Mouse (Mus musculus) E14TG2a.4 (cell line): ENCODE data around the gene Stx8.

Experiments used
- CTCF ChIP-seq: conservative IDR thresholded peaks from 2 replicates; pipeline ENCODE4 v1.5.1; 2014; ENCODE audit warnings: low read length
- NANOG ChIP-seq: IDR thresholded peaks from 2 replicates; pipeline ENCODE4 v1.6.1; 2014; ENCODE audit warnings: borderline replicate concordance, low read length, mixed read lengths

DNA sequence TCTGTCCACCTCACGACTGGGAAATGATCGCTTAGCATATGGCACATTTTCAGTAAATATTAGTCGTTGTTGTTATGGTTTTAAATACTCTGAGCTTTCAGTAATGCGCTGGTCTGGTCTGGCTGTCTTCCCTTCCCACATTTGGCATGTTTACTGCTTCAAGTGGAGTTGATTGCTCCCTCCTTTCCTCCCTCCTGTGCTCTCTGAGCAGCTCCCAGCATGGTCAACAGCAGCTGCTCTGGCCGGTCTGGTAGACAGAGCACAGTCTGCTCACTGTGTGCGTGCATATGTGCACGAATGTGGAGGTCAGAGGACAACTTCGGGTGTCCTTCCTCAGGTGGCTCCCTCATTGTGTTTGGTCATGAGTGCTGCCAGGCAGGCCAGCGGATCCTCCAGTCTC lies 120.2 kb downstream of the Stx8 start:
- TF ChIP-seq CTCF, result no peak
- no peak for TF ChIP-seq NANOG
